In genomic region chrX:12251853-12252679, GRCm38 (mm10) we compare ENCODE assay signal across 8 mouse cellular contexts.
DNase-seq lines count a peak whose midpoint lies in the region; ATAC-seq lines count a peak whose summit lies in the region.

No protein-coding gene starts in this region.

- 0 out of 2 replicates have a peak overlapping the region, but pooled peaks have one; percentile 72 for H3K27ac ChIP-seq in hindbrain, embryonic 10.5 days

- H3K4me1 ChIP-seq in hindbrain, embryonic 10.5 days (replicated peaks), result peaks cover 9% of the 10 kb centered on the region; the same call in 1 of the 2 replicates

- peaks cover 38% of the 10 kb centered on the region for H3K27me3 ChIP-seq in hindbrain, embryonic 10.5 days (ENCODE audit: insufficient read depth, poor library complexity, severe bottlenecking)

- H3K9me3 ChIP-seq in hindbrain, embryonic 10.5 days, result no peaks in the 10 kb centered on the region

- DNase-seq in T-cell, adult 2 months (ENCODE audit: low spot score), result peak; percentile 53
- DNase-seq in cerebellum, adult 9-10 months, result peak; percentile 19
- DNase-seq in hindbrain, embryonic 10.5 days (ENCODE audit: low spot score), result peak; percentile 72
- DNase-seq in layer of hippocampus, postnatal 14 days (ENCODE audit: low spot score in 2 of 2), result peak; percentile 19 to 24
- DNase-seq in lung, postnatal 36 days, result peak; percentile 77
- DNase-seq in retina, postnatal 1 day, result peak; percentile 85
- DNase-seq in urinary bladder, postnatal 4 days (ENCODE audit: low spot score in 2 of 2), result peak; percentile 41 to 70

- H3K36me3 ChIP-seq in hindbrain, embryonic 10.5 days, result no peaks in the 10 kb centered on the region

- peak overlapping the region; percentile 45 for H3K4me3 ChIP-seq in hindbrain, embryonic 10.5 days

- 12% methylated on average over 32 of the region's 32 CpGs for WGBS in hindbrain, embryonic 10.5 days

- ATAC-seq in frontal cortex, adult (ENCODE audit: low TSS enrichment), result peak; percentile 96

Comparison
In these comparisons a context has a peak if more than half of its experiments do, and no peak if none do; other contexts are left out.
1. Peak in every context shown above with its lines: DNase-seq, ATAC-seq, H3K4me3 ChIP-seq and H3K27ac ChIP-seq.
2. DNase-seq: peak in every context shown above with its lines; median percentile 85 in retina, postnatal 1 day; 77 in lung, postnatal 36 days; 72 in hindbrain, embryonic 10.5 days; 56 in urinary bladder, postnatal 4 days; 53 in T-cell, adult 2 months; 22 in layer of hippocampus, postnatal 14 days; 19 in cerebellum, adult 9-10 months.